Mouse (Mus musculus) embryo, embryonic 10.5 days (tissue): ENCODE data around the gene Mfn2.
"Not testable (repeated sequence)": the region's sequence is repeated elsewhere in the genome, so short reads cannot be mapped to it uniquely, and the experiment has no call there.

Source experiments
- DNase-seq: peaks from one replicate; pipeline ENCODE4 v3.0.0-alpha.2; 2015; ENCODE audit warnings: low spot score

Gene Mfn2

DNA sequence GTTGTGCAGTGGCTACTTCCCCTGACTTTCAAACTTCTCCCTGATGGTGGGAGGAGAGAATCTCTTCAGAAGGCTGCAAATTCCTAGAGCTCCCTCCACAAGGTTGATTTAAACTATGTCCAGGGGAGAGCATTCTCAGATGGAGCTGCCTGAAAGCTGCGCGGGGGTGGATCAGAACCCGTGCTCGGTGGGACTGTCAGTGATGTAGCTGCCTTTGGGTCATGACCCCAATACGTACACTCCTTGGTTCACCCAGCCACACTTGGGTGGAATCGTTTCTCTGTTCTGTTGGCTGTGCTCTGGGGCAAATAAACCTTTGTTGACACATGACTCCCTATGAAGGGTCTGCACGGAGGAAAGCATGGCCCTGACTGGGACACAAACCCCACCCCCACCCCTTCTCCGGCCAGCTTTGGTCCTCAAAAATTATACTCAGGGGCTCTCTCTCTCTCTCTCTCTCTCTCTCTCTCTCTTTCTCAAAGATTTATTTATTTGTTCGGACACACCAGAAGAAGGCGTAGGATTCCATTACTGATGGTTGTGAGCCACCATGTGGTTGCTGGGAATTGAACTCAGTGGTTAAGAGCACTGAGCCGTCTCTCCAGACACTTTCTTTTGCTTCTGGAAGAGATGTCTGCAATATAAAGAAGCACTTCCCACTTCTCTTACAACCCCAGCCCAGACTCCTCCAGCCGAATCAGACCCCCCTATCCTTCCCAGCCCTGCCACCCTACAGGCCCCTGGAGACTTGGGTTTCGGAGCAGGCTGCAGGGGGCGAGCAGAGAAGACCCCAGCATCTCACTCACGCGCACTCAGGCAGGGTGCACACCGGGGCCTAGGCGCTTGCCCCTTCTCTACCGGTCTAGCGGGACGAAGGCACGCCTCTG is 36.7 kb downstream of the Mfn2 start:
- DNase-seq = peak; percentile 26

DNA sequence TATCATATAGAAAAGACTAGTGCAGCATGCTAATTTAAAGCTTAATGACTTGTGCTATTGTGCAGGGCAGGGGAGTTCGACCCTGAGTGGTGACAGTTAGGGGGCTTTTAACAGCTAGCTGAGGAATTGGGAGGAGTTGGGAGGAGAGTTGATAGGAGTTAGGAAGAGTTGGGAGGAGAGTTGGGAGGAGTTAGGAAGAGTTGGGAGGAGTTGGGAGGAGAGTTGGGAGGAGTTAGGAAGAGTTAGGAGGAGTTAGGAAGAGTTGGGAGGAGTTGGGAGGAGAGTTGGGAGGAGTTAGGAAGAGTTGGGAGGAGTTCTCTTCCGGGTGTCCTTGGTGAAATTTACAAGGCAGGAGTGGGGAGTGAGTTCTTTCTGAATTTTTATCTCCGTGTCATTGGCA is 37.7 kb downstream of the Mfn2 start:
- DNase-seq = peak; percentile 8

DNA sequence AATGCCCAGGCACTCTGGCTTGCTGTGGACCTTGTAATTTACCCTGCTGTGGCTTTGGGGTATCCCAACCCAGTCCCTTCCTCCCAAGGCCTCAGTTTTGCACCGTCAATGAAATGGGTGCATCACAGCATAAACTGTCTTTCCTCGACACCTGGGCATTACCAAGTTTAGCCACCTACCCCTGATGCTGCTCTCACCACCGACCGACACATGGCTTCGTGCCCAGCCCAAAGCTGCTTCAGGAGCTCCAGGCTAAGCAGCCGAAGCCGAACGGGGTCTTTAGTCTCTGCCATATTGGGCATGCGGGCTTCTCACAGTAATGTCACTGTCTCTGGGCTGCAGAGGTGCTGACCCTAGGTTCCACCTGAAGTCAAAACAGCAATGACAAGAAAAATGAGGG is 38.4 kb downstream of the Mfn2 start:
- no peak for DNase-seq

DNA sequence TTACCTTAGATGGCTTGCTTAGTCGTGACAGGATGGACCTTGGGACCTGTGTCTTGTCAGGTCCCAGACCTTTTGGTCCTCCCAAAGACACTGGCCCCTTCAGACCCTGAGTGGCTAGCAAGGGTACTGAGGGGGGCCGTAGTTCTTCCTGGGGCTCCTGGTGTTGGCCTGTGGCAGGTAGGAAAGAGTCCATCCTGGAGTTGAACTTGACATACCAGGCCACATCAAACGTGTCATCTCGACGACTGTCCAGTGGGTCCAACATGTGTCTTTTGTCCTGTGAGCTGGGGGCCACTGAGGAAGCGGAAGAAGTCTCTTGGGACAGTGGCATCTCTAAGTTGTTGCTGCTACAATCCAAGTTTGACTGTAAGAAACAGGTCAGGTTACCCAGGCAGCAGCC is 38.9 kb downstream of the Mfn2 start:
- no peak for DNase-seq

DNA sequence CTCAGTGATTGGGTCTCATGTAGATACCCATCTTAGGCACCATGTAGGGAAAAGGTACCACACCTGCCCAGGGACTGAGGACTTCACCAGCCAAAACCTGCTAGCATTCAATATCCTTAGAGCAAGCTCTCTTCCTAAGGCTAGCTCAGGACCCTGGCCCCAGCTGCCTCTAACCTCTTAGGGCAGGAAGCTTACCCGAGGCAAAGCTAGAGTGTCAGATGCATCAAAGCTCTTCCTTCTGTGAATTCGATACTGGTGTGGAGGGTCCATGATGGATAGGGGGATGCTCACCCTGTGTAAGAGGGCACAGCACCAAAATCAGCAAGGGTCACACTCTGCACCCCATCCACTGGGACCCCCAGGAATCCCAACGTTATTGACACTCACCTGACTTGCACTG is 42.5 kb downstream of the Mfn2 start:
- no peak for DNase-seq

DNA sequence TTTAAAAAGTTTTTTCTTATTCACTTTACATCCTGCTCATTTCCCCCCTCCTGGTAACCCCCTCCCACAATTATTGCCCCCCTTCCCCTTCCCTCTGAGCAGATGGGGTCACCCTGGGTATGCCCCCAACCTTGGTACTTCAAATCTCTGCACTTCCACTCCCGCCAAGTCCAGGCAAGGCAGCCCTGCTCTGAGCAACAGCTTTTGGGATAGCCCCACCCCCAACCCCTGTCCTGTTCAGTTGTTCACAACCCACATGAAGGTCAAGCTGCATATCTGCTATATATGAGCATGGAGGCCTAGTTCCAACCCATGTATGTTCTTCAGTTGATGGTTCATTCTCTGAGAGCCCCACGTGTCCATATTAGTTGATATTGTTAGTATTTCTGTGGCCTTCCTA is 53.7 kb downstream of the Mfn2 start:
- DNase-seq = no peak

DNA sequence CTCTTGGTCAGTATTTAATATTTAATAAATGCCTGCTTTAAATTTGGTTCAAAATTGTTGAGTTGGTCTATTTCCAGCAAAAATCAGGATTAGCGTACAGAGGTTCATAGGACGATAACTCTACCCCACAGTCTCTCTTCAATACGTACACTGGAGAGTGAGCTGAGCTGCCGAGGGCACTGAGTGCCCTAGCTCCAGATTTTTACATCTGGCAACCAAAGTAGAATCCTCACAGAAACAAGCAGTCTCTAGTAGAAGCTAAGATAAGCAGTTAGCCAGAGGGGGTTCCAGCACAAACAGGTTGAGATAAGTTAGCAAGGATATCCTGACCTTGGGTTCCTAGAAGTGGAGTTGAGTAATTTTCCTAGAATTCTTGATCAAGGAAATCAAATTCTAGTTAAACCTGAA is 55.9 kb downstream of the Mfn2 start:
- no peak for DNase-seq

DNA sequence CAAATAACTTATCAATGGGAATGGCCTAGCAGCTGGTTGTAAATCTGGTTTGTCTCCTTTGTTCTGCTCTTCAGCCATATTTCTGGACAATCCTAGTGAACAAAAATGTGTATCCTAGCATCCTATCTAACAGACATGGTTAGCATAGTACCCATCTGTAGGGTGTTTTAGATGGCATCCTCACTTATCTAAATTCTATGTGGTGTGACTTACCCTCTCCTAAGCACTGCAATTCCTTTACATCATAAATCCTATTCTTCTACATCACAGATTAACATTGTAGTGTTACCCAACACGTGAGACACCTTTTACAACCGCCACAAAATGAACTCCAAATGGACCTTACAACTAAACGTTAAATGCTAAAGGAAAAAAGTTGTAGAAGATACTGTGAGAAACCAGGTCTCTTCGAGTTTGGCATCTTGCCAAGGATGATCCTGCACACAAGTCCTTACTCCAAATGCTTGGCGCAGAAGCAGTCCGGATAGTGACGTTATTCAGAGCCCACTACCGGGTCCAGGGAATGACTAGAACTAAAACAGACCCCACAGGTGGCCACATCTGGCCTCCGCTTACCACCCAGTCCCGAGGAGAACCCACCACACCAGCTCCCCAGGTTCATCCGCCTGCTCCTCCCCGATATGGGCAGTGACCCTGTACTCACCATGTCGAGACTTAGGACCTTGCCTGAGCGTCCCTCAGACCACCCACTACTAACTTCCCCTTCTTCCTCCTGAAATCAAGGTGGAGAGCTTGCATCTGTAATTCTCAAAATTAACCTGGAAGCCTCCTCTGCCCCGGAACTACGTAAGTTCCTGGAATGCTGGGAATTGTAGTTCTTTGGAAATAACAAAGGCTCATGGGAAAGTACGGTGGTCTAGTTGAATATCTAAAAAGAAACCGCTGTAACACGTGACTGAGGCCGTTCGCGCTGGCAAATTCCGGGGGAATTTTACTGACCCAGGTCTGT is 56.6 kb downstream of the Mfn2 start, which contains the start of gene Zfp933:
Zfp933 (minus strand) TSS at position 753 of the 970 bp plus-strand sequence.
- peak; percentile 96 for DNase-seq

DNA sequence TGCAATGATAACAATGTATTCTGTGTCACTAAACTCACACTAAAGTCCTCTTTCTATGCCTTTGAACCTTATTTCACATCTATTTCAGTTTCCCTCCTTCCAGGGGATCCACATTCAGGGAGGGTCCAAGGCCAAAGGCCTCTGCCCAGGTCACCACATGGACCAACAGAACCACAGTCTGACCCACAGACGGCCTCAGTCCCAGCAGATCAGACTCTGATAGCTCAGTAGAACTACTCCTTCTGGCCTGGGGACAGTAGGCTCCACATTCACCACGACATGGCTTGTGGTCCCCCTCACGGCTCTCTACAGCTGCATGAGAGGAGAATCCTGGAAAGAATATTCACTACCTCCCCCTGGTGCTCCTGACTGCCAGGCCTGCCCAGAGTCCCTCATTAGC is 61.6 kb downstream of the Mfn2 start:
- no peak for DNase-seq

DNA sequence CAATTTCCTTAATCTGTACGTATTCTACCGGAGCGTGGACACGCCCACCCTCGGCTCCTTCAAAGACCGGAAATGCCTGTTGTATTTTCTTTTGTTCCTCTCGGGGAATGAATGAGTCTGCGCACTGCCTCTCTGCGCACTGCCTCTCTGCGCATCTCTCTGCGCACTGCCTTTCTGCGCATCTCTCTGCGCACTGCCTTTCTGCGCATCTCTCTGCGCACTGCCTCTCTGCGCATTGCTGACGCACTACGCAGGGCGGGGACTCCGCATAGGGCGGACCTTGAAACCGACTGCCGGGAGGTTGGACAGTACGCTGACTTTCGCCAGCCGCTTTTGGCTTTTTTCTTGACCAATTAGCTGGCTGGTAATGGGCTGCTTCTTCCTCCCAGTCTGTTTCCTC is 65.2 kb downstream of the Mfn2 start:
- not testable (repeated sequence) for DNase-seq

DNA sequence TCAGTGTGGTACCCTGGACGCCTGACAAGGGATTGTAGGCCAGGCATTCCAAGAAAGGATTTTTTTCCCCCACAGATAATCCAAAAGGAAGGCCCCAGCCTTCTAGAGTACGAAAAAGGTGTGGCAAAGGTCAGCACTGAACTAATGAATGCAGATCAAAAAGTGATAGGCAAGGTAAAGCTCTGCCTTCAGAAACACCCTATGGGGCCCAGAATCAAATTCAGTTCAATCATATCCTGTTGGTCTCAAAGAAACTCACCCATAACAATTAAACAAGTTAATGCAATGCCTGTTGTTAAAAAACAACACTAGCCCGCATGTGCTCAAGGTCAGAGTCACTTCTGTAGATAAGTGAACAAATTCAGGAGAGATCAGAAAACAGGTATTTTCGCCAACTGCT is 80.1 kb downstream of the Mfn2 start:
- no peak for DNase-seq
